In the genomic region with DNA sequence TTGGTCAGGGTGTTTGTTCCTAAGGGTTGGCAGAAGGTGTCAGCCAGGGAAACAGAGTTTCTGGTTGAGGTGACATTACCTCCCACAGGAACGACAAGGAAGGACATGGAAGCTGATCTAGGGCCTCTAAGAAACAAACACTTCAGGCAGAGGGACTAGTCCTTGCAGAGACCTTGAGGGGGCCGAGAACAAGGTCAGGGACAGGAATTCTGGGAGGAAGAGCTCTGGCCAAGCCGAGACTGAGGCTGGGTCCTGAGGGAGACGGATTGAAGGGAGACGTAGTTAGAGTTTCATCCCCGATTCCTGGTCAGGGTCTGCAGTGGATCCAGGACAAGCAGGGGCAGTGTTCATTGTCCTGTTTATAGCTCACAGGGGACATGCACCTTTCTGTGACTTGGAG, we compare ENCODE assay signal across 15 mouse cellular contexts.
DNase-seq lines count a peak whose midpoint lies in the region; ATAC-seq and TF ChIP-seq lines count a peak whose summit lies in the region.
"Had no signal": no experiment of that assay in that cellular context is flagged by ENCODE, and none has a peak within 500 bp of the region (broad histone marks: within the 10 kb centered on the region; RNA-seq: fewer than 3 reads in every experiment).

No protein-coding gene starts in this region.

- TF ChIP-seq CTCF in kidney, postnatal 0 days (IDR thresholded peaks at IDR 0.05; ENCODE audit: low read depth) = no peak
- TF ChIP-seq CTCF in kidney, adult 2 months (conservative IDR thresholded peaks at IDR 0.05; ENCODE audit: insufficient read depth, insufficient read length, low read depth, low read length) = no peak

- H3K9me3 ChIP-seq in heart, embryonic 13.5 days = no peaks in the 10 kb centered on the region
- no peaks in the 10 kb centered on the region for H3K9me3 ChIP-seq in kidney, postnatal 0 days (replicated peaks; ENCODE audit: low read length)
- H3K9me3 ChIP-seq in neural tube, embryonic 13.5 days = no peaks in the 10 kb centered on the region
- H3K9me3 ChIP-seq in neural tube, embryonic 15.5 days (replicated peaks) = no peaks in the 10 kb centered on the region
- H3K9me3 ChIP-seq: embryonic facial prominence, embryonic 12.5 days; hindbrain, embryonic 15.5 days; liver, embryonic 13.5 days; midbrain, embryonic 12.5 days had no signal

- H3K9ac ChIP-seq in heart, embryonic 13.5 days = peak overlapping the region; percentile 44
- no peak overlapping the region for H3K9ac ChIP-seq in kidney, postnatal 0 days (ENCODE audit: low read depth, low read length)
- no peak overlapping the region for H3K9ac ChIP-seq in neural tube, embryonic 13.5 days
- no peak overlapping the region for H3K9ac ChIP-seq in neural tube, embryonic 15.5 days (replicated peaks)
- H3K9ac ChIP-seq: embryonic facial prominence, embryonic 12.5 days; forebrain, postnatal 0 days; hindbrain, embryonic 15.5 days; liver, embryonic 13.5 days; midbrain, embryonic 12.5 days had no signal

- no peak overlapping the region for H3K4me3 ChIP-seq in heart, embryonic 13.5 days
- H3K4me3 ChIP-seq in kidney, postnatal 0 days (replicated peaks; ENCODE audit: low read depth, low read length) = no peak overlapping the region
- H3K4me3 ChIP-seq in kidney, adult 2 months (ENCODE audit: insufficient read depth, low read depth, low read length) = no peak overlapping the region
- no peak overlapping the region for H3K4me3 ChIP-seq in neural tube, embryonic 13.5 days
- no peak overlapping the region for H3K4me3 ChIP-seq in neural tube, embryonic 15.5 days (replicated peaks)
- H3K4me3 ChIP-seq: embryonic facial prominence, embryonic 12.5 days; hindbrain, embryonic 15.5 days; liver, embryonic 13.5 days; midbrain, embryonic 12.5 days had no signal

- H3K36me3 ChIP-seq in heart, embryonic 13.5 days = no peaks in the 10 kb centered on the region
- H3K36me3 ChIP-seq in kidney, postnatal 0 days (ENCODE audit: insufficient read depth, low read length) = no peaks in the 10 kb centered on the region
- H3K36me3 ChIP-seq in kidney, adult 2 months (ENCODE audit: control insufficient read depth, insufficient read depth, low read length) = no peaks in the 10 kb centered on the region
- H3K36me3 ChIP-seq in neural tube, embryonic 13.5 days = no peaks in the 10 kb centered on the region
- no peaks in the 10 kb centered on the region for H3K36me3 ChIP-seq in neural tube, embryonic 15.5 days
- H3K36me3 ChIP-seq: embryonic facial prominence, embryonic 12.5 days; hindbrain, embryonic 15.5 days; liver, embryonic 13.5 days; midbrain, embryonic 12.5 days had no signal

- H3K4me2 ChIP-seq in heart, embryonic 13.5 days = no peak overlapping the region
- H3K4me2 ChIP-seq in kidney, postnatal 0 days (ENCODE audit: low read length) = no peak overlapping the region
- no peak overlapping the region for H3K4me2 ChIP-seq in neural tube, embryonic 13.5 days
- no peak overlapping the region for H3K4me2 ChIP-seq in neural tube, embryonic 15.5 days
- H3K4me2 ChIP-seq: embryonic facial prominence, embryonic 12.5 days; hindbrain, embryonic 15.5 days; liver, embryonic 13.5 days; midbrain, embryonic 12.5 days had no signal

- DNase-seq in adrenal gland, adult 2 months = peak; percentile 64
- no peak for DNase-seq in adrenal gland, adult 18-20 months (ENCODE audit: low spot score in 2 of 2)
- DNase-seq in heart, postnatal 14 days = no peak
- DNase-seq in kidney, postnatal 0 days (ENCODE audit: low spot score) = no peak
- no peak for DNase-seq in kidney, adult 2 months
- DNase-seq: cerebellum, adult 8-10 months; forebrain, postnatal 0 days; liver, embryonic 13.5 days; retina, postnatal 1 day had no signal

- H3K27me3 ChIP-seq in heart, embryonic 13.5 days (replicated peaks) = no peaks in the 10 kb centered on the region
- no peaks in the 10 kb centered on the region for H3K27me3 ChIP-seq in kidney, postnatal 0 days (ENCODE audit: insufficient read depth, low read length)
- H3K27me3 ChIP-seq in kidney, adult 2 months (replicated peaks; ENCODE audit: control insufficient read depth, insufficient read depth, low read length) = no peaks in the 10 kb centered on the region
- H3K27me3 ChIP-seq in neural tube, embryonic 13.5 days = peaks cover 3% of the 10 kb centered on the region; the same call in 1 of the 2 replicates
- H3K27me3 ChIP-seq in neural tube, embryonic 15.5 days (replicated peaks) = no peaks in the 10 kb centered on the region
- H3K27me3 ChIP-seq: embryonic facial prominence, embryonic 12.5 days; hindbrain, embryonic 15.5 days; midbrain, embryonic 12.5 days had no signal

- no peak for ATAC-seq in heart, embryonic 13.5 days (ENCODE audit: extremely low read depth, insufficient number of reproducible peaks, low FRiP score, low TSS enrichment)
- no peak for ATAC-seq in kidney, postnatal 0 days (replicated peaks; ENCODE audit: low FRiP score, low read depth)
- ATAC-seq in neural tube, embryonic 13.5 days (ENCODE audit: low read depth) = no peak
- ATAC-seq in neural tube, embryonic 15.5 days (ENCODE audit: low FRiP score) = no peak
- ATAC-seq: forebrain, postnatal 0 days had no signal

- intact Hi-C loops in heart, postnatal 14 days (cut with DNase I) = loop anchor here (2.0 kb wide), 1 partner anchor 29 kb away; no protein-coding TSS in a partner anchor

- H3K27ac ChIP-seq in heart, embryonic 13.5 days (replicated peaks) = peak overlapping the region; percentile 67
- H3K27ac ChIP-seq in kidney, postnatal 0 days = peak overlapping the region; percentile 38; the same call in 1 of the 2 replicates
- no peak overlapping the region; the same call in 1 of the 2 replicates for H3K27ac ChIP-seq in kidney, adult 2 months (ENCODE audit: insufficient read depth, low read depth, low read length)
- H3K27ac ChIP-seq in neural tube, embryonic 13.5 days (replicated peaks) = 0 out of 2 replicates have a peak overlapping the region, but pooled peaks have one; percentile 52
- no peak overlapping the region; the same call in 1 of the 2 replicates for H3K27ac ChIP-seq in neural tube, embryonic 15.5 days (replicated peaks)
- H3K27ac ChIP-seq: embryonic facial prominence, embryonic 12.5 days; hindbrain, embryonic 15.5 days; liver, embryonic 13.5 days; midbrain, embryonic 12.5 days had no signal

- no peak for TF ChIP-seq POLR2A in kidney, adult 2 months (IDR thresholded peaks at IDR 0.05; ENCODE audit: low read depth, low read length)

- 40% methylated on average over 6 of the region's 6 CpGs for WGBS in heart, embryonic 13.5 days
- 56% methylated on average over 6 of the region's 6 CpGs for WGBS in kidney, postnatal 0 days
- 67% methylated on average over 6 of the region's 6 CpGs for WGBS in kidney, adult 2 months
- WGBS in neural tube, embryonic 13.5 days = 63% methylated on average over 6 of the region's 6 CpGs
- 74% methylated on average over 6 of the region's 6 CpGs for WGBS in neural tube, embryonic 15.5 days

- H3K4me1 ChIP-seq in heart, embryonic 13.5 days = peaks cover 83% of the 10 kb centered on the region
- H3K4me1 ChIP-seq in kidney, postnatal 0 days (replicated peaks; ENCODE audit: insufficient read depth, low read length) = peaks cover 12% of the 10 kb centered on the region; the same call in 1 of the 2 replicates
- H3K4me1 ChIP-seq in kidney, adult 2 months (ENCODE audit: control insufficient read depth, insufficient read depth, low read length) = peaks cover 17% of the 10 kb centered on the region
- H3K4me1 ChIP-seq in neural tube, embryonic 13.5 days (replicated peaks) = peaks cover 36% of the 10 kb centered on the region
- peaks cover 30% of the 10 kb centered on the region for H3K4me1 ChIP-seq in neural tube, embryonic 15.5 days

Comparison
In these comparisons a context has a peak if more than half of its experiments do, and no peak if none do; other contexts are left out.
1. H3K27ac ChIP-seq: peak in heart, embryonic 13.5 days (single experiment), kidney, postnatal 0 days (single experiment) and neural tube, embryonic 13.5 days (single experiment); none in kidney, adult 2 months (single experiment) and neural tube, embryonic 15.5 days (single experiment).